Mouse (Mus musculus) liver, embryonic 12.5 days (tissue): ENCODE results near the gene Mid1. TPM values are rescaled to one million over a fixed set of nuclear protein-coding genes. Genes with fewer than 3 reads are reported as not detected.
"Not testable (repeated sequence)": the region's sequence is repeated elsewhere in the genome, so short reads cannot be mapped to it uniquely, and the experiment has no call there.

Experiments
- ATAC-seq: fragments of 200-750 bp; cut with Nextera tagmentation; 2 replicates; pipeline ENCODE4 v1.8.0; 2017; ENCODE audit warnings: moderate number of reproducible peaks, mild to moderate bottlenecking, moderate library complexity
- H3K27ac ChIP-seq: fragments of 300-500 bp; sonication (generic); 2 replicates; pipeline ENCODE4 v1.5.1; 2016; ENCODE audit warnings: mild to moderate bottlenecking
- H3K27me3 ChIP-seq: fragments of 300-500 bp; sonication (generic); replicated peaks from 2 replicates; pipeline ENCODE4 v1.6.1; 2016; ENCODE audit warnings: mild to moderate bottlenecking, moderate library complexity
- H3K36me3 ChIP-seq: fragments of 300-500 bp; sonication (generic); 2 replicates; pipeline ENCODE4 v1.6.1; 2016; ENCODE audit warnings: mild to moderate bottlenecking, moderate library complexity
- H3K4me1 ChIP-seq: fragments of 300-500 bp; sonication (generic); 2 replicates; pipeline ENCODE4 v1.6.1; 2016
- H3K4me2 ChIP-seq: fragments of 300-500 bp; sonication (generic); 2 replicates; pipeline ENCODE4 v1.6.1; 2016; ENCODE audit warnings: mild to moderate bottlenecking, moderate library complexity
- H3K4me3 ChIP-seq: fragments of 300-500 bp; sonication (generic); 2 replicates; pipeline ENCODE4 v1.5.1; 2016; ENCODE audit warnings: mild to moderate bottlenecking, moderate library complexity
- H3K9ac ChIP-seq: fragments of 300-500 bp; sonication (generic); 2 replicates; pipeline ENCODE4 v1.6.1; 2016; ENCODE audit warnings: mild to moderate bottlenecking, moderate library complexity
- H3K9me3 ChIP-seq: fragments of 300-500 bp; sonication (generic); replicated peaks from 2 replicates; pipeline ENCODE4 v1.6.1; 2016; ENCODE audit warnings: mild to moderate bottlenecking, moderate library complexity
- WGBS: fragments of 180-500 bp; shearing (Covaris S2); methylation state at CpG from one replicate; pipeline ENCODE4 v1.1.7; 2016; ENCODE audit not compliant: insufficient replicate concordance; 5-methylcytosine and 5-hydroxymethylcytosine counted together
- polyA plus RNA-seq: library from polyadenylated mRNA; unstranded; fragments of >200 nt; fragmentation: Nextera tagmentation; extraction: Ambion mirVana; gene quantifications from 2 replicates; pipeline ENCODE4 v1.2.1, GENCODE M21; 2016

The Mid1 gene
- polyA plus RNA-seq, 1 experiment from 2014 or later, result 3.3 TPM

GRCm38 (mm10) chrX:170001388-170001695 is 316.3 kb downstream of the Mid1 start:
- H3K9ac ChIP-seq, H3K4me1 ChIP-seq, H3K4me2 ChIP-seq, H3K27me3 ChIP-seq, H3K9me3 ChIP-seq, H3K27ac ChIP-seq, ATAC-seq, H3K4me3 ChIP-seq, H3K36me3 ChIP-seq: not testable (repeated sequence)
- no CpG with 5 or more reads among the region's 12 CpGs for WGBS

DNA sequence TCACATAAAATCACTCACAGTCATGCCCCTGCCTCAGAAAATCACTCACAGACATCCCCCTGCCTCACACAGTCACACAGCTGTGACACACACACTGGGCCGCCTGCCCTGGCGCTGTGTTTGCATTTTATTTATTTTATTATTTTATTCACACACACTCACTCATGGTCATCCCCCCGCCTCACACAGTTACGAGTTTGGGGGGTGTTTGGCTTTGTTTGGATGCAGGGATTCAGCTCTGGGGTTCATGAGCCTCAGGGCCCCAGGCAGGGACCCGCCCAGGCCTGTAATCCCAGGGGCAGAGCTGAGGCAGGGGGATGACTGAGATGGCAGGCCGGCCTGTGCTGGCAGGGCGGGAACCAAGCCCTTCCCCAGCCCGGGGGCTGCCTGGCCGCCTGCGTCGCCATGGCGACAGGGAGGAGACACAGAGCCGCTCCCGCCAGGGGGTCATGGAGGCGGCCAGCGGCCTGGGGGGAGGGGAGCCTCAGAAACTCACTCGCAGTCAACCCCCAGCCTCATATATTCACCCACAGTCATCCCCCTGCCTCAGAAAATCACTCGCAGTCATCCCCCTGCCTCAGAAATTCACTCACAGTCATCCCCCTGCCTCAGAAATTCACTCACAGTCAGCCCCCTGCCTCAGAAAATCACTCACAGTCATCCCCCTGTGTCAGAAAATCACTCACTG is 317.7 kb downstream of the Mid1 start:
- 50% methylated on average over 11 of the region's 18 CpGs for WGBS
- not testable (repeated sequence) for H3K4me2 ChIP-seq, H3K4me3 ChIP-seq, H3K9ac ChIP-seq, H3K27ac ChIP-seq, H3K4me1 ChIP-seq, ATAC-seq, H3K27me3 ChIP-seq, H3K36me3 ChIP-seq
- H3K9me3 ChIP-seq, result peaks cover 15% of the 10 kb centered on the region

DNA sequence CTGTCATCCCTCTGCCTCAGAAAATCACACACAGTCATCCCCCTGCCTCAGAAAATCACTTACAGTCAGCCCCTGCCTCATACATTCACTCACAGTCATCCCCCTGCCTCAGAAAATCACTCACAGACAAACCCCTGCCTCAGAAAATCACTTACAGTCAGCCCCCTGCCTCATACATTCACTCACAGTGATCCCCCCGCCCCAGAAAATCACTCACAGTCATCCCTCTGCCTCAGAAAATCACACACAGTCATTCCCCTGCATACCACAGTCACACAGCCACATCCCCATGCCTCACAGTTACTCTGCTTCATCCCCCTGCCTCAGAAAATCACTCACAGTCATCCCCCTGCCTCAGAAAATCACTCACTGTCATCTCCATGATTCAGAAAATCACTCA is 318.5 kb downstream of the Mid1 start:
- not testable (repeated sequence) for H3K27ac ChIP-seq, H3K36me3 ChIP-seq, ATAC-seq, H3K9ac ChIP-seq, H3K4me3 ChIP-seq, H3K27me3 ChIP-seq, H3K4me2 ChIP-seq, H3K4me1 ChIP-seq
- H3K9me3 ChIP-seq, result peaks cover 24% of the 10 kb centered on the region
- WGBS, result 16% methylated on average over 1 of the region's 1 CpGs

GRCm38 (mm10) chrX:170004236-170004635 is 319.2 kb downstream of the Mid1 start:
- H3K9me3 ChIP-seq, result peaks cover 27% of the 10 kb centered on the region
- H3K9ac ChIP-seq, H3K4me2 ChIP-seq, H3K4me3 ChIP-seq, H3K36me3 ChIP-seq, H3K27me3 ChIP-seq, H3K4me1 ChIP-seq, ATAC-seq, H3K27ac ChIP-seq: not testable (repeated sequence)
- 48% methylated on average over 2 of the region's 2 CpGs for WGBS

- ATAC-seq, H3K9ac ChIP-seq, H3K36me3 ChIP-seq, H3K27ac ChIP-seq, H3K27me3 ChIP-seq, H3K4me1 ChIP-seq, H3K4me3 ChIP-seq, H3K4me2 ChIP-seq: not testable (repeated sequence)
- peaks cover 32% of the 10 kb centered on the region for H3K9me3 ChIP-seq
- 39% methylated on average over 5 of the region's 5 CpGs for whole genome bisulfite sequencing
Observed at GRCm38 (mm10) chrX:170004793-170005192, 319.8 kb downstream of the Mid1 start.

GRCm38 (mm10) chrX:170005194-170005593 is 320.2 kb downstream of the Mid1 start:
- WGBS, result 23% methylated on average over 13 of the region's 13 CpGs
- not testable (repeated sequence) for H3K4me3 ChIP-seq, H3K36me3 ChIP-seq, H3K4me1 ChIP-seq, H3K27ac ChIP-seq, H3K4me2 ChIP-seq, ATAC-seq, H3K27me3 ChIP-seq, H3K9ac ChIP-seq
- peaks cover 35% of the 10 kb centered on the region for H3K9me3 ChIP-seq

DNA sequence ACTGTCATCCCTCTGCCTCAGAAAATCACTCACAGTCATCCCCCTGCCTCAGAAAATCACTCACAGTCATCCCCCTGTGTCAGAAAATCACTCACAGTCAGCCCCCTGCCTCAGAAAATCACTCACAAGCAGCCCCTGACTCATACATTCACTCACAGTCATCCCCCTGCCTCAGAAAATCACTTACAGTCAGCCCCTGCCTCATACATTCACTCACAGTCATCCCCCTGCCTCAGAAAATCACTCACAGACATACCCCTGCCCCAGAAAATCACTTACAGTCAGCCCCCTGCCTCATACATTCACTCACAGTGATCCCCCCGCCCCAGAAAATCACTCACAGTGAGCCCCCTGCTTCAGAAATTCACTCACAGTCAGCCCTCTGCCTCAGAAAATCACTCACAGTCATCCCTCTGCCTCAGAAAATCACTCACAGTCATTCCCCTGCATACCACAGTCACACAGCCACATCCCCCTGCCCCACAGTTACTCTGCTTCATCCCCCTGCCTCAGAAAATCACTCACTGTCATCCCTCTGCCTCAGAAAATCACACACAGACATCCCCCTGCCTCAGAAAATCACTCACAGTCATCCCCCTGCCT is 320.8 kb downstream of the Mid1 start:
- H3K36me3 ChIP-seq, H3K27me3 ChIP-seq, H3K4me2 ChIP-seq, H3K4me3 ChIP-seq, H3K27ac ChIP-seq, ATAC-seq, H3K4me1 ChIP-seq, H3K9ac ChIP-seq: not testable (repeated sequence)
- WGBS, result 27% methylated on average over 1 of the region's 1 CpGs
- H3K9me3 ChIP-seq, result peaks cover 39% of the 10 kb centered on the region

DNA sequence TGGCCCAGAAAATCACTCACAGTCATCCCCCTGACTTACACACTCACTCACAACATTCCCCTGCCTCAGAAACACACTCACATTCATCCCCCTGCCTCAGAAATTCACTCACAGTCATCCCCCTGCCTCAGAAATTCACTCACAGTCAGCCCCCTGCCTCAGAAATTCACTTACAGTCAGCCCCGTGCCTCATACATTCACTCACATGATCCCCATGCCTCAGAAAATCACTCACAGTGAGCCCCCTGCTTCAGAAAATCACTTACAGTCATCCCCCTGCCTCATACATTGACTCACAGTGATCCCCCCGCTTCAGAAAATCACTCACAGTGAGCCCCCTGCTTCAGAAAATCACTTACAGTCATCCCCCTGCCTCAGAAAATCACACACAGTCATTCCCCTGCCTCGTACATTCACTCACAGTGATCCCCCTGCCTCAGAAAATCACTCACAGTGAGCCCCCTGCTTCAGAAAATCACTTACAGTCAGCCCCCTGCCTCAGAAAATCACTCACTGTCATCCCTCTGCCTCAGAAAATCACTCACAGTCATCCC is 321.8 kb downstream of the Mid1 start:
- not testable (repeated sequence) for H3K9ac ChIP-seq, H3K4me1 ChIP-seq, H3K4me2 ChIP-seq, H3K27me3 ChIP-seq, H3K4me3 ChIP-seq, ATAC-seq, H3K27ac ChIP-seq
- WGBS, result 44% methylated on average over 3 of the region's 3 CpGs
- H3K9me3 ChIP-seq, result peaks cover 45% of the 10 kb centered on the region
- peaks cover 15% of the 10 kb centered on the region for H3K36me3 ChIP-seq

DNA sequence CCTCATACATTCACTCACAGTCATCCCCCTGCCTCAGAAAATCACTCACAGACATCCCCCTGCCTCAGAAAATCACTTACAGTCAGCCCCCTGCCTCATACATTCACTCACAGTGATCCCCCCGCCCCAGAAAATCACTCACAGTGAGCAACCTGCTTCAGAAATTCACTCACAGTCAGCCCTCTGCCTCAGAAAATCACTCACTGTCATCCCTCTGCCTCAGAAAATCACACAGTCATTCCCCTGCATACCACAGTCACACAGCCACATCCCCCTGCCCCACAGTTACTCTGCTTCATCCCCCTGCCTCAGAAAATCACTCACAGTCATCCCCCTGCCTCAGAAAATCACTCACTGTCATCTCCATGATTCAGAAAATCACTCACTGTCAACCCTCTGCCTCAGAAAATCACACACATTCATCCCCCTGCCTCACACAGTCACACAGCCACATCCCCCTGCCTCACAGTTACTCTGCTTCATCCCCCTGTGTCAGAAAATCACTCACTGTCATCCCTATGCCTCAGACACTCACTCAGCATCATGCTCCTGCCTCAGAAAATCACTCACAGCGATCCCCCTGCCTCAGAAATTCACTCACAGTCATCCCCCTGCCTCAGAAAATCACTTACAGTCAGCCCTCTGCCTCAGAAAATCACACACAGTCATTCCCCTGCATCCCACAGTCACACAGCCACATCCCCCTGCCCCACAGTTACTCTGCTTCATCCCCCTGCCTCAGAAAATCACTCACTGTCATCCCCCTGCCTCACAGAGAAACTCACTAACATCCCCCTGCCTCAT is 322.6 kb downstream of the Mid1 start:
- H3K27me3 ChIP-seq, H3K27ac ChIP-seq, H3K4me3 ChIP-seq, H3K4me2 ChIP-seq, H3K9ac ChIP-seq, H3K4me1 ChIP-seq, ATAC-seq: not testable (repeated sequence)
- H3K36me3 ChIP-seq, result peaks cover 15% of the 10 kb centered on the region
- H3K9me3 ChIP-seq, result peaks cover 45% of the 10 kb centered on the region
- WGBS, result 40% methylated on average over 2 of the region's 2 CpGs

- Histone ChIP-seq H3K36me3 (peaks cover 15% of the 10 kb centered on the region), H3K9me3 (peaks cover 45% of the 10 kb centered on the region)
- not testable (repeated sequence) for H3K27me3 ChIP-seq, ATAC-seq, H3K27ac ChIP-seq, H3K4me1 ChIP-seq, H3K4me3 ChIP-seq, H3K4me2 ChIP-seq, H3K9ac ChIP-seq
Observed at GRCm38 (mm10) chrX:170008179-170008467, 323.1 kb downstream of the Mid1 start.

- H3K9me3 ChIP-seq, result peaks cover 45% of the 10 kb centered on the region
- whole genome bisulfite sequencing, result 48% methylated on average over 3 of the region's 3 CpGs
- H3K4me2 ChIP-seq, H3K4me3 ChIP-seq, ATAC-seq, H3K27ac ChIP-seq, H3K27me3 ChIP-seq, H3K9ac ChIP-seq, H3K4me1 ChIP-seq: not testable (repeated sequence)
- H3K36me3 ChIP-seq, result peaks cover 15% of the 10 kb centered on the region
Observed at GRCm38 (mm10) chrX:170008584-170008983, 323.6 kb downstream of the Mid1 start.

- Histone ChIP-seq H3K9ac (peak within 1 kb of the TSS; percentile 61), H3K4me3 (peak within 1 kb of the TSS; percentile 62), H3K36me3 (peaks cover 19% of the 10 kb centered on the region), H3K27ac (peak within 1 kb of the TSS; percentile 75), H3K9me3 (peaks cover 43% of the 10 kb centered on the region), H3K4me2 (peak within 1 kb of the TSS; percentile 52)
- 68% methylated on average over 116 of the region's 118 CpGs for WGBS
- H3K27me3 ChIP-seq, H3K4me1 ChIP-seq: not testable (repeated sequence)
- ATAC-seq, result peak; percentile 73
Observed at GRCm38 (mm10) chrX:170009016-170009750, 324.2 kb downstream of the Mid1 start, which contains the start of gene Gm21887. TSS of gene Gm21887 (plus strand) at chrX:170009659.
